Mouse (Mus musculus) embryonic facial prominence, embryonic 15.5 days (tissue): ENCODE results near the gene Fam174b. TPM values are rescaled to one million over a fixed set of nuclear protein-coding genes. Genes with fewer than 3 reads are reported as not detected.

ENCODE experiments used
- ATAC-seq: fragments of 200-750 bp; cut with Nextera tagmentation; 2 replicates; pipeline ENCODE4 v1.8.0; 2017; ENCODE audit warnings: low read depth, moderate TSS enrichment; ENCODE audit not compliant: insufficient number of reproducible peaks, low FRiP score, low TSS enrichment
- H3K27ac ChIP-seq: fragments of 300-500 bp; sonication (generic); replicated peaks from 2 replicates; pipeline ENCODE4 v1.5.1; 2015; ENCODE audit warnings: mild to moderate bottlenecking, inconsistent platforms
- H3K27me3 ChIP-seq: fragments of 300-500 bp; sonication (generic); 2 replicates; pipeline ENCODE4 v1.6.1; 2015; ENCODE audit warnings: inconsistent platforms
- H3K36me3 ChIP-seq: fragments of 300-500 bp; sonication (generic); 2 replicates; pipeline ENCODE4 v1.6.1; 2015; ENCODE audit warnings: mild to moderate bottlenecking, inconsistent platforms
- H3K4me1 ChIP-seq: fragments of 300-500 bp; sonication (generic); 2 replicates; pipeline ENCODE4 v1.6.1; 2015; ENCODE audit warnings: inconsistent platforms
- H3K4me2 ChIP-seq: fragments of 300-500 bp; sonication (generic); replicated peaks from 2 replicates; pipeline ENCODE4 v1.6.1; 2015; ENCODE audit warnings: mild to moderate bottlenecking, inconsistent platforms
- H3K4me3 ChIP-seq: fragments of 300-500 bp; sonication (generic); replicated peaks from 2 replicates; pipeline ENCODE4 v1.5.1; 2015; ENCODE audit warnings: mild to moderate bottlenecking, inconsistent platforms
- H3K9ac ChIP-seq: fragments of 300-500 bp; sonication (generic); 2 replicates; pipeline ENCODE4 v1.6.1; 2015; ENCODE audit warnings: inconsistent platforms
- H3K9me3 ChIP-seq: fragments of 300-500 bp; sonication (generic); replicated peaks from 2 replicates; pipeline ENCODE4 v1.6.1; 2016; ENCODE audit warnings: inconsistent platforms
- WGBS: fragments of 180-500 bp; shearing (Covaris S2); methylation state at CpG from one replicate; pipeline ENCODE4 v1.1.7; 2015; 5-methylcytosine and 5-hydroxymethylcytosine counted together
- polyA plus RNA-seq: library from polyadenylated mRNA; unstranded; fragments of >200 nt; fragmentation: Nextera tagmentation; extraction: Ambion mirVana; gene quantifications from 2 replicates; pipeline ENCODE4 v1.2.1, GENCODE M21; 2015

Gene Fam174b
- polyA plus RNA-seq, 1 experiment from 2014 or later = 51.0 TPM

DNA sequence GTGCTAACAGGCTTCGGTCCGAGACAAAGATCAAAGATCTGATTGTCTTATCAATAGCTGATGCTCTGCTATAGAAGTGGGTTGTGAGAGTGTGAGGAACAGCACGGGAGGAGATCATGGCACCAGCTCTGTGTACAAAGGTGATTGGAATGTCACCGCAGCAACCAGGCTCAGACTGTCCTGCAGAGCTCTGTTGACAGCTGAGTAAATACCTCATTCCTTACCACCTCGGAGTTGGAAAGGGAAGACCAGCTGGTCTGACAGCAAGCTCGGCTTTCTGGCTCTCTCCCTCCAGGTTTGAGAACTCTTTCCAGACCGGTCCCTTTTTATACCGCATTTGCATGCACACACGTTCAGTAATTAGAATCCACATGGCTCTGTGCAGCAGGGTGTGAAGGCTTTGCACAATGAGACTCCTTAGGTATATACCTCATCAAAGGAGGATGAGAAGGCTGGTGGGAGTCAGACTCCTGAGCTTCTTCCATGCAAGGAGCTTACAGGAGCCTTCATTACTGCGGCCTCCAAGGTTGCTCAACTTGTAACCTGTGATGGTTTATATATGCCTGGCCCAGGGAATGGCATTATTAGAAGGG lies 9.6 kb upstream of the Fam174b start:
- Histone ChIP-seq H3K27ac (no peak overlapping the region), H3K9ac (no peak overlapping the region), H3K27me3 (no peaks in the 10 kb centered on the region), H3K36me3 (no peaks in the 10 kb centered on the region), H3K4me2 (no peak overlapping the region), H3K4me3 (no peak overlapping the region), H3K4me1 (no peaks in the 10 kb centered on the region), H3K9me3 (no peaks in the 10 kb centered on the region)
- WGBS = 67% methylated on average over 10 of the region's 10 CpGs
- no peak for ATAC-seq

DNA sequence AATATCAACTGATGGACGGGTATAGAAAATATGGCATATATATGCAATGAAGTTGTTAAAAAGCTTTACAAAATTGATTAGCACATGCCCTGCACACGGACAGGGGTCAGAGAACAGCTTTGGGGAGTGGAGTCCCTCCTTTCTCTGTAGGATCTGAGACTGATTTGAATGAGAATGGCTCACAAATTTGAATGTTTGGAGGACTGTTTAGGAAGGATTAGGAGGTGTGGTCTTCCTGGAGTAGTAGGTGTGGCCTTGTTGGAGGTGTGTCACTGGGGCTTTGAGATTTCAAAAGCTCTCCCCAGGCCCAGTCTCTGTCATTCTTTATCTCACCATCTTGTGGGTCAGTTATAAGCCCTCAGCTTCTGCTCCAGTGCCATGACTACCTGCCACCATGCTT lies 4.1 kb upstream of the Fam174b start:
- no peak overlapping the region for H3K4me3 ChIP-seq
- H3K4me2 ChIP-seq = no peak overlapping the region
- H3K9me3 ChIP-seq = no peaks in the 10 kb centered on the region
- peaks cover 8% of the 10 kb centered on the region; the same call in 1 of the 2 replicates for H3K4me1 ChIP-seq
- H3K9ac ChIP-seq = no peak overlapping the region
- no peaks in the 10 kb centered on the region for H3K36me3 ChIP-seq
- 79% methylated on average over 2 of the region's 2 CpGs for WGBS
- no peak overlapping the region for H3K27ac ChIP-seq
- no peaks in the 10 kb centered on the region; the same call in 1 of the 2 replicates for H3K27me3 ChIP-seq
- no peak for ATAC-seq

DNA sequence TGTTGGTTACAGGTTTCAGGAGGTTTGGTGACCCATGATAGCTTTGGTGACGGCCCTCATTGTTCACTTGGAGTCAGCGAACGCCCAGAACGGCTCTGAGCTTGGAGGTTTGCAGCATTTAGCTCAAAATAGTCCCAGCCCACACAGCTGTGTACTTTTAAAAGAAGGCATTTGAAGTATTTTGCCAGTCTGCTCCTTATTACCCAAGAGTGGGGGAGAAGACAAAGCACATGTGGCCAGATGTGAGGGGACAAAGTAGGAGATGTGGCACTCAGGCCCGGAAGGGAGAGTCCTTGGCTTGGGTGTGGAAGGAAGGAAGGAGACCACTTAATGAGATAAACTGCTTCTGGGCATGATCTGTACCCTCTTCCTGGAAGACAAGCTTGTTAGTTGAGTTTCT lies 1.3 kb downstream of the Fam174b start:
- ATAC-seq = no peak
- Histone ChIP-seq H3K27ac (peak overlapping the region; percentile 79), H3K36me3 (no peaks in the 10 kb centered on the region), H3K4me1 (peaks cover 44% of the 10 kb centered on the region), H3K9ac (peak overlapping the region; percentile 71; the same call in 1 of the 2 replicates), H3K4me3 (peak overlapping the region; percentile 69), H3K4me2 (peak overlapping the region; percentile 96), H3K9me3 (no peaks in the 10 kb centered on the region), H3K27me3 (no peaks in the 10 kb centered on the region; the same call in 1 of the 2 replicates)
- whole genome bisulfite sequencing = 20% methylated on average over 5 of the region's 5 CpGs

DNA sequence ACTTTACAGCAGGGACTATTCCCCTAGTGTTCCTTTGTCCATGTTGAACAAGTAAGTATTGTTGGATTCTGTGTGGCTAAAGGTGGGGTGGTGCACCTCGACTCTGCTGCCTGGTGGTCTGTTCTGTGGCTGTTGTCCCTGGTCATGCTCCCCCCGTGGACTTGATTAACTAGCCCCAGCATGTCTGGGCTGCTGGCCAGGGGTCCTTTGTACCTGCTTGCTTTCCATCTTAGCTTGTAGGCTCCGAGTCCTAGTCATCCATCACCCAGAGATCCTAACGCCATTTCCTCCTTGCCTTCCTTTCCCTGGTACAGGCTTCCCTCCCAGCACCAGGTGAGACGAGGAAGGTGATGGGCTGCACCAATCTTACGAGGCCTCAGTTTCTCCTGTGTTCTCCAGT lies 1.7 kb downstream of the Fam174b start:
- peak overlapping the region; percentile 79 for H3K27ac ChIP-seq
- peak overlapping the region; percentile 96 for H3K4me2 ChIP-seq
- H3K36me3 ChIP-seq = no peaks in the 10 kb centered on the region
- no peak overlapping the region for H3K9ac ChIP-seq
- H3K4me3 ChIP-seq = peak overlapping the region; percentile 69
- 44% methylated on average over 6 of the region's 6 CpGs for WGBS
- H3K27me3 ChIP-seq = no peaks in the 10 kb centered on the region; the same call in 1 of the 2 replicates
- peaks cover 46% of the 10 kb centered on the region for H3K4me1 ChIP-seq
- no peak for ATAC-seq
- no peaks in the 10 kb centered on the region for H3K9me3 ChIP-seq

DNA sequence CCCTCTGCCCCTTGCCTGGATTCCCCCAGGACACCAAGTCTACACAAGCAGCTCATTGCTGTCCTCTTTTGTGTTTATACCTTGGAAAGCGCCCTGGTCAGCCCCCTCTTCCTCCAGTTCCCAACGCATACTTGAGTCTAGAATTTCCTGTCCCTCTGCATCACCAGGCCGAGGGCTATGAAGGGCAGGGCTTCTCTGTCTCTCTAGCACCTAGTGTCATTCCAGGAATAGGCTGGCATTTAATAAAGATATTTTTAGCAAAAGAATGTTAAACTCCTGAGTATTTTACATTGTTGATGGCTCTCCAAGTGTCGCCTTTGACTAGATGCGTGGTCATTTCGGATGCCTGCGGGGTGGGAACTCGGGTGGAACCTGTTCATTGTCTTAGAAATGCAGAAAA lies 3.0 kb downstream of the Fam174b start:
- ATAC-seq = no peak
- no peaks in the 10 kb centered on the region; the same call in 1 of the 2 replicates for H3K27me3 ChIP-seq
- H3K9me3 ChIP-seq = no peaks in the 10 kb centered on the region
- H3K9ac ChIP-seq = no peak overlapping the region
- H3K4me1 ChIP-seq = peaks cover 48% of the 10 kb centered on the region
- WGBS = 67% methylated on average over 8 of the region's 8 CpGs
- H3K4me3 ChIP-seq = no peak overlapping the region
- no peaks in the 10 kb centered on the region for H3K36me3 ChIP-seq
- no peak overlapping the region for H3K27ac ChIP-seq
- 0 out of 2 replicates have a peak overlapping the region, but pooled peaks have one; percentile 10 for H3K4me2 ChIP-seq

DNA sequence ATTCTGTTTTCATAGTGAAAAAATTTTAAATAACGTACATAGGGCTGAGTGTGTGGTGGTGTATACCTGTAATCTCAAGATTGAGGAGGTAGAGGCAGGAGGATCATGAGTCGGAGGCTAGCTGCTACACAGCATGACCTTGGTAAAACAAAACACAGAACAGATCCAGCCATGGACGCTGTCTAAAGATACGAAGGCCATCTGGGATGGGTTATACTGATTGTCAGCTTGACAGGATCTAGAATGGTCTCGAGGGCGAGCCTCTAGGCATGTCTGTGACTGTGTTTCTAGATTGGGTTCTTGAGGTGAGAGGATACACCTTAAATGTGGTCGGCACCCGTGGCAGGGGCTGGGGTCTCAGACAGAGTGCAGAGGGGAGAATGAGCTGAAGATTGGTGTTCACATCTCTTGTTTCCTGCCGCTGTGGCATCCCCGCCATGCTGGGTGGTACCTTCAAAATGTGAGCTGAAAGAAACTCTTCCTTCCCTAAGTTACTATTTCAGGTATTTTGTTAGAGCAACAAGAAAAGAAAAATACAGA lies 3.8 kb downstream of the Fam174b start:
- peak overlapping the region; percentile 1; the same call in 1 of the 2 replicates for H3K4me2 ChIP-seq
- peaks cover 48% of the 10 kb centered on the region for H3K4me1 ChIP-seq
- 59% methylated on average over 10 of the region's 10 CpGs for WGBS
- no peak overlapping the region for H3K27ac ChIP-seq
- no peak for ATAC-seq
- no peaks in the 10 kb centered on the region for H3K9me3 ChIP-seq
- no peaks in the 10 kb centered on the region for H3K36me3 ChIP-seq
- H3K9ac ChIP-seq = no peak overlapping the region
- H3K4me3 ChIP-seq = no peak overlapping the region
- H3K27me3 ChIP-seq = no peaks in the 10 kb centered on the region; the same call in 1 of the 2 replicates

DNA sequence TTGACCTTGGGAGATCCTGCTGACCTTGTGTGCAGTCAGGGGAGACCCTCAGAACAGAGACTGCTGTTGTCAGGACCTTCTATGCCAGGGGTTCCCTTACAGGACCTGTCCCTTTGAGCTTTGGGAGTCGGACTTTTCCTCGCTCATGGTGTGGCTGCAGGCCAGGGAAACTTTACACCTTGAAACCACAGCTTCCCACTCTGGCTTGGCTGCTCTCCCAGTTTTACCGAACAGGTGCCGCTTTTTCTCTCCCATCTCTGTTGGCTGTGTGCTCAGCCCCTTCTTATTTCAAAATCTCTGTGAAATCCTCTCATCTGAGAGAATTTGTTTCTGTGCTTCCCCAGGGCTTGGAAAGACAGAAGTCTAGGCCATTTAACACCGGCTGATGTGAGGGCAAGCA lies 5.8 kb downstream of the Fam174b start:
- Histone ChIP-seq H3K9ac (no peak overlapping the region), H3K4me3 (no peak overlapping the region), H3K27me3 (no peaks in the 10 kb centered on the region), H3K4me2 (no peak overlapping the region), H3K9me3 (no peaks in the 10 kb centered on the region), H3K4me1 (peaks cover 42% of the 10 kb centered on the region), H3K36me3 (no peaks in the 10 kb centered on the region), H3K27ac (no peak overlapping the region)
- ATAC-seq = 0 out of 2 replicates have a peak, but pooled peaks have one; percentile 22
- WGBS = 43% methylated on average over 5 of the region's 5 CpGs

DNA sequence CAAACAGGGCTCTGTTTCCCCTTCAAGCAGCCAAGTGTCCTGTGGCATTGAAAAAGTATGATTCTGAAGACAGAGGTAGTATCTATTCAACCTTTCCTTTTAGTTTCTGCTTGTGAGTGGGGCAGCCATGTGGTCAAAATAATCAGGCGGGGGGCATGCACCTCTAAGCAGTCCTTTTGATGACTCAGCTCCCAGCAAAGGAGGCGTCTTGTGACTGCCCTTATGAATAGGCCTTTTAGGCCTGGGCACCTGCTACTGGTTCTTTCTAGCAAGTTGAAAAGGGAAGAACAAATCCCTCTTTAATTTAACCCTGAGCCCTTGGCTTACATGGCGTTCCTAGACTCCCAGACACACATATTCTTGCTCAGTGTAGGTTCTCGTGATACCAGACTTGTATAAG lies 6.7 kb downstream of the Fam174b start:
- WGBS = 70% methylated on average over 4 of the region's 4 CpGs
- ATAC-seq = no peak
- H3K4me1 ChIP-seq = peaks cover 33% of the 10 kb centered on the region
- H3K9me3 ChIP-seq = no peaks in the 10 kb centered on the region
- no peaks in the 10 kb centered on the region for H3K27me3 ChIP-seq
- no peak overlapping the region for H3K4me3 ChIP-seq
- H3K4me2 ChIP-seq = no peak overlapping the region
- H3K9ac ChIP-seq = no peak overlapping the region
- no peak overlapping the region for H3K27ac ChIP-seq
- H3K36me3 ChIP-seq = no peaks in the 10 kb centered on the region

DNA sequence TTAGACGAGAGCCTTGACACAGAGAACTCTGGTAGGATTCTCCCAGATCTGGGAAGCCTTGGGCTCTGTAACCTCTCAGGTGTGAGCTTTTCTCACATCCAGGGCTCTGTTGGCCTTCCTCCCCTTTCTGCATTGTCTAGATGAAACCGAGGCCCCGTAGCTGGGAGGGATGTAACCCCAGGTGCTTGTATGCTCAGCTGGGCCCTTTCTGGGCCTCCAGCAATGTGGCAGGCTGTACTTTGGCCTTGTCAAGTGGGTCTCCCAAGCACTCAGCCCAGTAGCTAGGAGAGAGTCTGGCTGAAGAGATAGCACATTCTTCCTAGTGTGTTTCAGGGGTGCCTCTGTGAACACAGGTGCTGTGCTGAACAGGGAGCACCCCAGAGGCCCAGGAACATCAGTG lies 7.4 kb downstream of the Fam174b start:
- ATAC-seq = no peak
- no peak overlapping the region for H3K4me2 ChIP-seq
- 90% methylated on average over 3 of the region's 3 CpGs for WGBS

DNA sequence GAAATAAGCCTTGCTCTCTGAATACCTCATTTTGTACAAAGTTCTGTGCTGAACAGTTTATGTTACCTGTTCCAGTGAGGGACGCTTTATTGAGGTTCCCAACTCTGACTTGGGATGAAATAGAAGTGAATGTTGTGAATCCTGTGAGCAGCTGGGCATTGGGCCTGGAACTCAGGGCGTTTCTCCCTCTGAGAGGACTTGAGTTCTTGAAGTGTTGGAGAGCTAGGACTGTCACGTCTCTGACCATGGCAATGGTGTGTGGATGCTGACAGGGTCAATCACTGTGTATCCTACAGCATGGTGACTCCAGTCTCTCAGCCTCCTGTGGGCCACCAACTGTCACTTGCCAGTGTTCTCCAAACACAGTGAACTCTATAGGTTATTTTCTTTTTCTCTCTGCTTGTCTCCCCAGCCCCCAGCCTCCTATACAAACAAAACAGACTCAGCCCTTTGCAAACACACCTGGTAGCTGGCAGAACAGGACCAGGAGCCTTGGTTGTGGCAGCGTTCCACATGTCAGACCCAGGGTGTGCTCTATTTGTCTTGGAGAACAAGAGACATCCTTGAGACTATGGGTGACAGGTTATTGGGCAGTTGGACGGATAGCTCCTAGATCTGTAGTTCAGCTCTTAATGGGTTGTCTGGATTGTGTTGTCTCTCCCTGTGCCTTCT lies 8.5 kb downstream of the Fam174b start:
- no peaks in the 10 kb centered on the region for H3K27me3 ChIP-seq
- no peak overlapping the region for H3K27ac ChIP-seq
- ATAC-seq = no peak
- peaks cover 22% of the 10 kb centered on the region for H3K4me1 ChIP-seq
- H3K4me3 ChIP-seq = no peak overlapping the region
- no peak overlapping the region for H3K4me2 ChIP-seq
- no peak overlapping the region for H3K9ac ChIP-seq
- no peaks in the 10 kb centered on the region for H3K9me3 ChIP-seq
- 88% methylated on average over 5 of the region's 5 CpGs for WGBS
- no peaks in the 10 kb centered on the region for H3K36me3 ChIP-seq

More for the DNA sequence above, 7.4 kb downstream of the Fam174b start:
- Histone ChIP-seq H3K4me1 (peaks cover 30% of the 10 kb centered on the region), H3K9ac (no peak overlapping the region), H3K27ac (no peak overlapping the region), H3K9me3 (no peaks in the 10 kb centered on the region), H3K36me3 (no peaks in the 10 kb centered on the region), H3K4me3 (no peak overlapping the region), H3K27me3 (no peaks in the 10 kb centered on the region)

DNA sequence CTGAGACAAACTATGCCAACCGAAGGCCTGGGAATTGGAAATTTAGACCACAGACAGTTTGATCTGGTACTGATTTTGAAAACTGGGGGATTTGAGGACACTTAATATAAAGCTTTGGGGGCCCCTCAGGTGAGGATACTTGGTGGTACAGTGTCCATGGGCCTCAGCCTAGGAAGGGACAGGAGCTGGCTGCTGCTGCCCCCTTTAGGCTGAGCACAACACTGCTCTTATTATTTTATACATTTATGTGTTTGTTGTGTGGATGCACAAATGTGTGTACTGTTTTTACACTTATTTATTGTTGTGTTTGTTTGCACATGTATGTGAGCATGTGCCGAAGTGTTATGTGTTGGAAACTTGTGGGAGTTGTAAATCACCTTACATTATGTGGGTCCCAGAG lies 9.2 kb downstream of the Fam174b start:
- no peak for ATAC-seq
- no peak overlapping the region for H3K4me2 ChIP-seq
- no peak overlapping the region for H3K27ac ChIP-seq
- H3K9ac ChIP-seq = no peak overlapping the region
- no peak overlapping the region for H3K4me3 ChIP-seq
- H3K9me3 ChIP-seq = no peaks in the 10 kb centered on the region
- H3K27me3 ChIP-seq = no peaks in the 10 kb centered on the region
- H3K4me1 ChIP-seq = peaks cover 16% of the 10 kb centered on the region
- no peaks in the 10 kb centered on the region for H3K36me3 ChIP-seq
- 80% methylated on average over 2 of the region's 2 CpGs for WGBS
